Mouse (Mus musculus) spleen, adult 10 weeks (tissue): ENCODE data around the gene Pou2af1. TPM values are rescaled to one million over a fixed set of nuclear protein-coding genes. Genes with fewer than 3 reads are reported as not detected.

Experiments used
- polyA plus RNA-seq: library from polyadenylated mRNA; stranded (reverse); fragments of 350-450 nt; fragmentation: Illumina TruSeq; extraction: RNeasy Lipid Tissue Mini Kit (QIAGEN cat#74804); gene quantifications from one replicate; pipeline ENCODE4 v1.2.3, GENCODE M21; 2015; ENCODE audit warnings: low replicate concordance; ENCODE audit not compliant: insufficient read depth

The Pou2af1 gene
- polyA plus RNA-seq, result 367 TPM

GRCm38 (mm10) chr9:51213023-51213728, at the start of gene Pou2af1:
Gene Pou2af1 (plus strand): TSS chr9:51213708.

GRCm38 (mm10) chr9:51165312-51166180, 48.0 kb upstream of the Pou2af1 start, which contains the start of gene Gm32742:
Gene Gm32742 (minus strand): TSS chr9:51165517.

DNA sequence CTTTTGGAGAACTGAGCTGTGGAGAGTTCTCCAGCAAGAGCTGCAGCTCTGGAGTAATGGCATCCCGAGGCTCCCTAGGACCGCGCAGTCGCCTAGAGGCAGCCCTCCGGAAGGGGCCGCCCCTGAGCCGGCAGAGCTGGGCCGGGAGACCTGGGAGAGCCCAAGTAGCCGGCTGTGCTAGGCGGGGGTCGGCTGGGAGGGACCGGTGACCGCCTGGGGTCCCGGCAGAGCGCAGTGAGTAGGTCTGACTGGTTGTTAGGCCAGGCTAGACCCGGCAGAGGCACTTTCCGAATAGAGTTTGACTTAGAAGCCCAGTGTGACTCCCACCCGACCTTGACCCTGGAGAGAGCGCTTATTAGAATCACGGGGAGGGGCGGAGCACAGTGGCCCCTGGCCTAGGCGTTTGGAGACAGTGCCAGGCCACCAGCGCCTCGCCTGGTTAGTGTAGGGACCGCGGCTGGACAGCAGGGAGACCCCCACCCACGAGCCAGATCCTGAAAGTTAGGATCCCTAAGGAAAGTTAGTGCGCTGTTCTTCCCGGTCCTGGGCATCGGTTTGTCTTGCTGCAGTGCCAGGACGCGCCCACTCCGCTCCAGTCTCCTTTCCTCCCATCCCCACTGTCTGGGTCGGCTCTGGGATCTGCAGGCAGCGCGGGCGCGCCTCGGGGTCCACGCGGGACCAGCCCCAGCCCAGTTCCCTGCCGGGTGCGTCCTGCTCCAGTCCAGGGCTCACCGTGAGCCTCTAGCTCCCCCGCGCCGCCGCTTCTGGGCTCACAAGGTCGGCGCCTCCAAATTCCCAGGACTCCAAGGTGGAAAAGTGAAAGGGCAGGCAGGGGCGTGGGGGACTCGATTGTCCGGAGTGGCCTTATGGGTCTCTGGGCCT, 65.2 kb downstream of the Pou2af1 start, which contains the start of gene Colca2:
Gene Colca2, minus strand, starts transcription at position 70 of the 882 bp plus-strand sequence.

Other genes starting within 250 kb of the Pou2af1 start
- 14.2 TPM for gene Sik2, start 204.6 kb upstream of the Pou2af1 start, polyA plus RNA-seq
- gene Btg4, start 152.8 kb upstream of the Pou2af1 start, polyA plus RNA-seq, result not detected
- gene Layn, start 136.6 kb upstream of the Pou2af1 start, polyA plus RNA-seq, result 2.9 TPM
- gene 4833427G06Rik, start 111.6 kb upstream of the Pou2af1 start, polyA plus RNA-seq, result not detected
- gene Gm32742, start 48.2 kb upstream of the Pou2af1 start, polyA plus RNA-seq, result 0.04 TPM
- 0.83 TPM for gene Colca2, start 64.9 kb downstream of the Pou2af1 start, polyA plus RNA-seq
- 3.1 TPM for gene 1810046K07Rik, start 115.2 kb downstream of the Pou2af1 start, polyA plus RNA-seq